Mouse (Mus musculus) adrenal gland, adult (tissue): ENCODE measurements around the gene Abcc4.
"Not testable (repeated sequence)": the region's sequence is repeated elsewhere in the genome, so short reads cannot be mapped to it uniquely, and the experiment has no call there.

Experiments
- DNase-seq, 2 experiments: peaks; one replicate each; pipeline ENCODE4 v3.0.0; 2022 to 2023; ENCODE audit warnings: low spot score in 1 of 2; ENCODE audit not compliant: inconsistent age in 2 of 2

Gene Abcc4

GRCm38 (mm10) chr14:118681087-118681486 lies 24.9 kb downstream of the Abcc4 start:
- peak; percentile 36 to 66 for DNase-seq

GRCm38 (mm10) chr14:118678279-118678985 lies 27.6 kb downstream of the Abcc4 start:
- no peak for DNase-seq

GRCm38 (mm10) chr14:118676308-118676994 lies 29.6 kb downstream of the Abcc4 start:
- no peak for DNase-seq

GRCm38 (mm10) chr14:118674705-118675139 lies 31.3 kb downstream of the Abcc4 start:
- DNase-seq: peak; percentile 61 to 79

- no peak for DNase-seq
These were observed 31.8 kb downstream of the Abcc4 start for GRCm38 (mm10) chr14:118674224-118674623.

GRCm38 (mm10) chr14:118673501-118673900 lies 32.5 kb downstream of the Abcc4 start:
- DNase-seq: no peak

- not testable (repeated sequence) for DNase-seq
These were observed 33.1 kb downstream of the Abcc4 start for GRCm38 (mm10) chr14:118672931-118673330.

GRCm38 (mm10) chr14:118667499-118667898 lies 38.5 kb downstream of the Abcc4 start:
- DNase-seq: peak in 1 of 2 experiments; percentile 59

GRCm38 (mm10) chr14:118664661-118665060 lies 41.4 kb downstream of the Abcc4 start:
- DNase-seq: no peak

- DNase-seq: no peak
These were observed 43.3 kb downstream of the Abcc4 start for GRCm38 (mm10) chr14:118662625-118663276.

- no peak for DNase-seq
These were observed 43.9 kb downstream of the Abcc4 start for GRCm38 (mm10) chr14:118662124-118662523.

GRCm38 (mm10) chr14:118659230-118659629 lies 46.8 kb downstream of the Abcc4 start:
- no peak for DNase-seq

GRCm38 (mm10) chr14:118658328-118658692 lies 47.7 kb downstream of the Abcc4 start:
- DNase-seq: peak; percentile 31 to 54

- DNase-seq: no peak
These were observed 48.2 kb downstream of the Abcc4 start for GRCm38 (mm10) chr14:118657673-118658327.

- no peak for DNase-seq
These were observed 48.8 kb downstream of the Abcc4 start for GRCm38 (mm10) chr14:118657206-118657605.

GRCm38 (mm10) chr14:118656036-118656435 lies 50.0 kb downstream of the Abcc4 start:
- no peak for DNase-seq

- no peak for DNase-seq
These were observed 51.1 kb downstream of the Abcc4 start for GRCm38 (mm10) chr14:118654903-118655302.

- no peak for DNase-seq
These were observed 54.1 kb downstream of the Abcc4 start for GRCm38 (mm10) chr14:118651704-118652439.

GRCm38 (mm10) chr14:118649895-118650256 lies 56.1 kb downstream of the Abcc4 start:
- no peak for DNase-seq

GRCm38 (mm10) chr14:118649199-118649894 lies 56.7 kb downstream of the Abcc4 start:
- no peak for DNase-seq
